ENCODE assay signal across 15 mouse cellular contexts in genomic region chr8:6164758-6165157, GRCm38 (mm10).
"Had no signal": no experiment of that assay in that cellular context is flagged by ENCODE, and none has a peak within 500 bp of the region (broad histone marks: within the 10 kb centered on the region; RNA-seq: fewer than 3 reads in every experiment).

No protein-coding gene starts in this region.

- H3K36me3 ChIP-seq: lung, embryonic 15.5 days; midbrain, embryonic 13.5 days; midbrain, embryonic 15.5 days; neural tube, embryonic 12.5 days; stomach, embryonic 15.5 days had no signal

- H3K4me3 ChIP-seq: lung, embryonic 15.5 days; megakaryocyte, embryonic 14.5 days; midbrain, embryonic 13.5 days; midbrain, embryonic 15.5 days; neural tube, embryonic 12.5 days; stomach, embryonic 15.5 days had no signal

- H3K27me3 ChIP-seq: lung, embryonic 15.5 days; megakaryocyte, embryonic 14.5 days; midbrain, embryonic 13.5 days; midbrain, embryonic 15.5 days; neural tube, embryonic 12.5 days; stomach, embryonic 15.5 days had no signal

- H3K27ac ChIP-seq: lung, embryonic 15.5 days; macrophage; midbrain, embryonic 13.5 days; midbrain, embryonic 15.5 days; neural tube, embryonic 12.5 days; stomach, embryonic 15.5 days; stomach, postnatal 0 days had no signal

- H3K9me3 ChIP-seq: lung, embryonic 15.5 days; megakaryocyte, embryonic 14.5 days; midbrain, embryonic 13.5 days; midbrain, embryonic 15.5 days; neural tube, embryonic 12.5 days; stomach, embryonic 15.5 days had no signal

- H3K4me1 ChIP-seq: lung, embryonic 15.5 days; megakaryocyte, embryonic 14.5 days; midbrain, embryonic 13.5 days; midbrain, embryonic 15.5 days; neural tube, embryonic 12.5 days; stomach, embryonic 15.5 days had no signal

- DNase-seq: lung, adult 2 months; lung, postnatal 14 days; lung, postnatal 36 days; right cerebral cortex, postnatal 14 days; thymus, adult 2 months; thymus, postnatal 25 days; thymus, postnatal 4 days had no signal
